Mouse (Mus musculus) left cerebral cortex, adult 8-10 months (tissue): ENCODE results near the gene Lpin2. TPM values are rescaled to one million over a fixed set of nuclear protein-coding genes. Genes with fewer than 3 reads are reported as not detected.

Experiments used
- DNase-seq, 2 experiments: peaks; one replicate each; pipeline ENCODE4 v3.0.0; 2022; ENCODE audit warnings: low spot score in 2 of 2
- total RNA-seq, 4 experiments: library from RNA; stranded (reverse); gene quantifications; 2 replicates each; pipeline ENCODE4 v1.2.4; 2022

The Lpin2 gene
- total RNA-seq, 4 experiments from 2014 or later: 72.6 to 86.2 (median 78.6) TPM

DNA sequence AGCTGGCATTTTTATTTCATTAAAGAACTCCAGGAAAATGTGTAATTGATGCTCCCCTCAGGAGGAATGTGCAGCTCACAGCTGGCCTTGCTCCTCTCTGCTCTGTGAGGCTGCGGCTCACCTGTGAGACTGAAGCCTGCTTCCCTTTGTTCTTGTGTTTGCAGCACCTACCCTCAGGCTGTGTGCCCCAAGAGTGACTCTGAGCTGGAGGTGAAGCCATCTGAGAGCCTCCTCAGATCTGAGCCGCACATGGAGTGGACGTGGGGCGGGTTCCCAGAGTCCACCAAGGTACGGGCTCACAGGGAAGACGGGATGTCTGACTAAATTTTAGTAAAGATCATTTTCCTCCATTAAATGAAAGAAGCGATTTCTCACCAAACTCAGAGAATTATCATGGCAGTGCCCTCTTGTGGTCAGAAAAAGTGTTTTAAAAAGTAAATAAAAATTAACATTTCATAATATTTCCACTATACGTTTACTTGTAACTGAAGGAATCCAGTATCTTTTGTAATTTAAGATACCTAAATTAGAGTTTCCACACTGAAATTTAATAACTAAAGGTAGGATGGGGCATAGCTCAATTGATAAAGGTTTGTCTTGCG, 47.8 kb downstream of the Lpin2 start:
- no peak for DNase-seq

DNA sequence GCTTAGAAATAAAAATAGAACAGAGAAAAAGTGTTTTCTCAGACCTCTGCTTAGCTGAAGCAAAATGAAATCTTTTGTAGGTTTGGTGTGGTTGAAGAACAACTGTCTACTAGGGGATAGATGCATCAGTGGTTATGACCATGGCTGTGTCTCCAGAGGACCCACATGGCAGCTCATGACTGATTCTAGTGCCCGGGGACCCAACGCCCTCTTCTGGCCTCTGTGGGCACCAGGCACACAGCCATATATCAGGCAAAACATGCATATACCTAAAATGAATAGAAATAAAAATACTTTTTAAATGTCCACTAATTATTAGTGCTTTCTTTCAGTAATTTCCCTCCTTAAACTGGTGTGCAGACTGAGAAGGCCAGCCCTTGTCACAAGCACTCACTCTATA, 49.6 kb downstream of the Lpin2 start:
- no peak for DNase-seq

DNA sequence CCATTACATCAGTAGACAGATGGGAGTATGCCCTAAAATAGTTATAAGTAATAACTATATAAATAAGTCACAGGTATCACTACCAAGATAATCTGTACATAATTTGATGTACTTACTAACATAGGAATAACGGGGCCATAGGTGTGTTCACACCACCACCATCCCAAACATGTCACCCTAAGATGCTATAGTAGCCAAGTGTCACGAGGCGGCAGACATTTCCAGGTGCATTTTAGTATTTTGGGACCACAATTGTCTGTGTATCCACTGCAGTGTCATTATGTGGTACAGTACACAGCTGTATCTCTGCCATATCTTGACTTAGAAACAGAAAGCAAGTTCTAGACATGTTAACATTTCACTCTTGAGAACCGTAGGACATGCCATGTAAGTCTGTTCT, 50.9 kb downstream of the Lpin2 start:
- DNase-seq: no peak

DNA sequence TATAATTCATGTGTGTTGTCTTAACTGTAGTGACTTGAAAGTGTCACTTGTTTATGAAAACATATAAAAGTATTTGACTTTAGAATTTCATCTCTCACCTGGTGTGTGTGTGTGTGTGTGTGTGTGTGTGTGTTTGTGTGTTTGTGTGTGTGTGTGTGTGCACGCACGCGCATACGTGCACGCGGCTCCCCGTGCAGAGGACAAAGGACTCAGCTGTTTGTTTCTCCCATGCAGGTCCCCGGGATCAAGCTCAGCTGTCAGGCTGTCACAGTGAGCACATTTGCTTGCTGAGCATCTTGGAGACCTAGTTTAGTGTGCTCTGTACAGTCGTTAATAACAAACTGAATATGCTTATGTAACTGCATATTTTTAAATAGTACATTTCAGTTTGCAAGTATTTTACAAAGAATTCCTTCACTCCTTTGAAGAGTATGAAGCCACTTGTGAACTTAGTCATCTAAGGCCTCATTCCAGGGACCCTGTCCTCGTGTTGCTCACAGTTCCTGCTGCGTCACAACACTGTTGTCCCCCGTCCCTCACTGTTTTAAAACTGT, 51.8 kb downstream of the Lpin2 start:
- DNase-seq: no peak

DNA sequence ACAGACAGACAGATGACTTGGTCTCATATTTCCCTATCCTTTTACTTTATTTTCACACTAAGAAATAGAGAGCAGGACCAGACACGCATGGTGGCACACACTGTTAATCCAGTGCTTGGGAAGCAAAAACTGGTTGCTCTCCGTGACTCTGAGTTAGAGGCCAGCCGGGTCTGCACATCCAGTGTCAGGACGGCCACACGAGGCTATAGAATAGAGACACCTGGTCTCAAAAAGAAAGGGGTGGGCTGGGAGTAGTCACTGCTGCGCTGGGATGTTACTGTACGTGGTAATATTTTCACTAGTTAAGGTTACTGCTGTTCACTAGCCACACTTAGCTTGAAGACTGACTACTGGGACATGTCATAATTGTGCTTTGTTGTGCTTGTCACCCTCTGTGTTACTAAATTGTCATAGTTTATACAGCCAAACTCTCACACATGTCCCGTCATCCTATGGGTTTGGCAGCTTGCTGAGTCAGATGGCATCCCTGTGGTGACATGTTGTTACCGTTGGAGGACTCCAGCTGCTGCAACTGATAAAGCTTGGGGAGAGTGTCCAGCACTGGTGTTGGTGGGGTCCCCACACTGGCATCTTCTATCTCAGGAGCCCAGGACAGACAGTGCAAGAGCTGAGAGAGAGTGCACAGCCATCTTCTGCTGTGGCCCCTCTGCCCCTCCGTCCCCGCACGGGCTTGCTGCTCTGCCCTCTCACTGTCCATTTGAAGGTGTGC, 53.0 kb downstream of the Lpin2 start:
- no peak for DNase-seq

DNA sequence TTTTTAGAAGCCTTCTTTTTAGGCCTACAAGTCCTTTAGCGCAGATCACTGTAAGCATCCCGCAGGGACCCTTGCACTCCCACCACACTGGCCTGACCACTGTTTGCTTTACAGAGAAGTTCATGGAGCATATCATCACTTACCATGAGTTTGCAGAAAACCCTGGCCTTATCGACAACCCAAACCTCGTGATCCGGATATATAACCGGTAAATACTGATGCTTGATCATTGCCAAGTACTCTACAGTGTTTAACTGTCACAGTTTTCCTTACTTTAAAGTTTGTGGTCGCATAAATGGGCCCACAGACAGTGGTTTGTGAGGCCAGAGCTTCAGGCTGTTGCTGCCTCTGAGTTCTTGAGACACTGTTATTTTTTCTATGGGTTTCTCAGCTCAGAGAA, 56.1 kb downstream of the Lpin2 start:
- no peak for DNase-seq

DNA sequence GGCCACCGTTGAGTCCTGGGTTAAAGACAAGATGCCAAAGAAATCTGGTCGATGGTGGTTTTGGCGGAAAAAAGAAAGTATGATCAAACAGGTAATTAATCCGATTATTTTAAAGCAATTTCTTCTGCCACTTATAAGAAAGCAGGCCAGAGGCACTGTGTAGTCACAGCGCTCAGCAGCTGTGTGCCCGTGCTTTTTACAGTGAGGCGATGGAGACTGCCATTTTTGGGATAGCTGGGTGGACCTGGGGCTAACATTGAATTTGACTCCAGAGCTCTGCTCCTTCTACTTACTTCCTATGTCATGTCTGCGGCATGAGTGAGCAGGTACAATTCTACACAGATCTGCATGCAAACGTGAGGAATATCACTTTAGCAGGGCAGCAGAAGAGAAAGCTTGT, 58.5 kb downstream of the Lpin2 start:
- DNase-seq: no peak

DNA sequence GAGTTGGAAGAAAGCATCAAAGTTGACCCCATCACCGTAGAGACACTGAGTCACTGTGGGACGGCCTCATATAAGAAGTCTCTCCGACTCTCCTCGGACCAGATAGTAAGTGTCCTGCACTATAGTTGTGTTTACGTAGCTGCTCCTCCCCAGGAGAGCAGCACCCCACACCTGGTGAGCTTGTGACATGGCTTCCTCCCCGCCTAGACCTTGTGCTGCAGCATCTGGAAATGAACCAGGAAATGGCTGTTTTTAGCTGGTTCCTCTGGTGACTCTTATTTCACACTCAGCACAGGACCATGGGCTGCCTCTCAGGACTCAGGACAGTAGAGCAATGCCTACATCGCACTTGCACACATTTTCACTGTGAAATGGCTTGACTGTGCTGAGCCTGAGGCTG, 60.3 kb downstream of the Lpin2 start:
- DNase-seq: no peak

DNA sequence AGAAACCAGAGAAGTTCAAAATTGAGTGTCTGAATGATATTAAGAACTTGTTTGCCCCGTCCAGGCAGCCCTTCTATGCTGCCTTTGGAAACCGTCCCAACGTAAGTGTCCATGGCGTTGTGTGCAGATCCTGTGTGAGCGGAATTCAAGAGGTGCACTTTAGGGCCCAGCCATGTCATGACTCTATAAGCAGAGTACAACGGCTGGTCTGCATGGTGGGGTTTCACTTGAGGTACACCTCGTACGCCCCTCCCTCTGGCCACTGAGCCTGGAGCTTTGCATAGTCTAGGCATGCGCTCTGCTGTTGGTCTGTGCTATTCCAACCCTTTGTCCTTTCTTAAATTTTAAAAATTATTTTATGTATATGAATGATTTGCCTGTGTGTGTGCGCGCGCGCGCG, 62.8 kb downstream of the Lpin2 start:
- DNase-seq: no peak

DNA sequence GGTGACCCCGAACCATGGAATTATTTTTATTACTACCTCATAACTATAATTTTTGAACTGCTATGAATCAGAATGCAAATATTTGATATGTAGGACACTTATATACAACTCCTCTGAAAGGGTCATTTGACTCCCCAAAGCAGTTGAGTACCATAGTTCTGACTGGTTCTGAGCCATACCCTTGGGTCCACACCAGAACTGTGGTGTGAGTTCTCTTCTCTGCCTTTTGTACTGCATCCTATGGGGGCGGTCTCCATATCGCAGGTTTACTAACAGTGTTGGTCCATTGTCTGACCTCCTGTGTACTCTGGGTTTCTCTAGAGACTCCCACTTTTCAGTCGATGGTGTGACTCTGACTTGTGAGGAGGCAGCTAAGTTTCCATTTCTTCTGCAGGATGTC, 63.7 kb downstream of the Lpin2 start:
- no peak for DNase-seq

DNA sequence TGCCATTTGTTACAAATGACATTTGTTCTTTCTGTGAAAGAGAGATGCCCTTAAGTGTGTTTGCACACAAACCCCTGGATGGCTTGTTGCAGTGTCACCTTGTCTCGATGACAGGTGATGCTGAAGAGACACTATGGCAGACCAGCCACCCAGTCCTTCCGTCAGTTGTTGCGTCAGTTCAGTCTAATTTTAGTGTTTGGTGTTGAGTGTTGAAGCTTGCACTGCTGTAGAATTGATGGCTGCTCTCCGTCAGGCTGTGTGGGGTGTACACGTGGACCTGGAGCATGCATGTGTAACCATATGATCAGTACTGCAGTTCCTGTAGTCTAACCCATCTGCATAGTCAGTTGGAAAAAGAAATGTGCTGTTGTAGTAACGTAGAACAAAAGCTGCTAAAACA, 66.6 kb downstream of the Lpin2 start:
- DNase-seq: peak in 1 of 2 experiments; percentile 45

DNA sequence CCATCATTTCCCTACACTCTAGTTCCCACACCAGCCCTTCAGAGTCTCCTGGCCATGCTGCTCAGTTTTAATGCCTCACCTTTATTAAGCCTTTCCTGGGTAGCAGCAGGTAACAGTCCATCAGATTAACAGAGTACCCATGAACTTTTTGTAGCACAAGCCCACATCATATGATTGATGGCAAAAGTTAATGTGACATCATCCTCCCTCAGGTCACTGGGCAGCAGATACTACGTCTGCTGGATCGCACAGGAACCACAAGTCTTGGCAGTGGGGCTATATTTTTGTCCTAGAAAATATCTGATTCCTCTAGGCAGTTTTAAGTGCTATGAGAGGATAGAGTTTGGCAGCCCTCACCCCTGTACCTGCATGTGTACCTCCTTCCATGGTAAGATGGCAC, 67.7 kb downstream of the Lpin2 start:
- DNase-seq: no peak

DNA sequence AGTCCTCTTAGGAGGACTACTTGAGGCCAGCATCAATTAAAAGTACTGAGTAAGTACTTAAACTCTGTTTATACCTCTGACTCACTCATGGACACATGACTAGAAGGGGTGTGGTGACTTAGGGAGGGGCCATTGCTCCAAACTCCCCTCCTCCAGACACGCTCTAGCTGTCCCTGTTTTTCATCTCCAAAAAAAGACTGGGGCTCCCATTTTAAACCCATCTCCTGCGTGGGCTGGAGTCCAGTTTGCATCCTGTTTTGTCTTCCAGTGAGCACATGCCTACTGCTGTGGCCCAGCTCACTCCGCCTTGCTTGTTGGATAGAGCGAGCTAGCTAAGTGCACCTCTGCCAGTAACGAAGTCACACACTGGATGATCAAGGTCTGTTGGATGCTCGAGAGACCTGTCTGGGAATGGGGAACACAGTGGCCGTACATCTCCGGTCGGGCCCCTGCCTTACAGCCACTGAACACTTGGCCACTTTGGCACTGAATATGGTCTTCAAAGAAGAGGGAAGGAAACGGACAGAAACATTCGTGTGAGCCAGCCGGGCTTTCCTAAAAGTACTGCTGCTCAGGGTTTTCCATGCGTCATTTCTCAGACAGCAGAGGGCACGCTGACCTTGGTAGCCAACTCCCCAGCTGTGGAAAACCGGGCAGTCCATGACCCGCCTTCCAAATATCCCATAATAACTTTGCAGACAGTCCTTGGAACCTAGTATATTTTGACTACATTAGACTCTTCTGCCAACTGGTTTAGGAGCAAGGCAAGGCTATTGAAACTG, 68.7 kb downstream of the Lpin2 start:
- DNase-seq: peak in 1 of 2 experiments; percentile 59

DNA sequence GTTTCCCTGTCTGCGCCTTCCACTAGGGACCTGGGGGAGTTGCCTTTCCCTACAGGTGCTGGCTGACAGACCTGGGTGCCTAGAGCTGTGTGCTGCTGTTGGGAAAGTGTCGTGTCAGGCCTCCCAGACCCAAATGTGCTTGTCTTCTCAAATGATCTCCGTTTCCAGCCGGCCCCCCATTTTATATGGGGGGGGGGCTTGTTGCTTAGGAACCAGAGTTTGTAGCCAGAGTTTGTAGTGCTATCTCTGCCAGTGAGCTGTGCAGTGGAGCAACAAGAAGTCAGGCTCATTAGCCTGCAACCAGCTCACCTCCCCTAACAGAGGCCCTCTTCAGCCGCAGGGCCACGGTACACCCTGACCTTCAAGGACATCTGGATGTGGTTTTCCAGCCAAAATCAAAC, 69.2 kb downstream of the Lpin2 start:
- no peak for DNase-seq

DNA sequence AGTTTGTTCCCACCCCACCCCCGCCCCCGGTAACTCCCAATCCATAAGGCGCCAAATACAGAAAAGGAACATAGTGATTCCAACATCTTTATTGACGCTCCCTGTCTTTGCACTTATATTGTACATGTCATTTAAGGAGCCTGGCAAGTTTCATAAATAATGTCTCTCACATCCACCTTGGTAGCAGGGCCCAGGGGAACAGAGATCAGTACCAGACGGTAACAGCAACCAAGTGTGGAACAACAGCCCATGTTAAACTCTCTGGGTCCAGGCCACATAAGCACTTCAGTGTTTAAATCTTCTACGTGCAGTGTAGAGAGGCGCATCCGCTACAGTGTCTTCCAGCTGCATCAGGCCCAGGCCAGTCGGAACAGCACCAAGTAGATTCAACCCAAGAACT, 69.7 kb downstream of the Lpin2 start:
- DNase-seq: no peak

DNA sequence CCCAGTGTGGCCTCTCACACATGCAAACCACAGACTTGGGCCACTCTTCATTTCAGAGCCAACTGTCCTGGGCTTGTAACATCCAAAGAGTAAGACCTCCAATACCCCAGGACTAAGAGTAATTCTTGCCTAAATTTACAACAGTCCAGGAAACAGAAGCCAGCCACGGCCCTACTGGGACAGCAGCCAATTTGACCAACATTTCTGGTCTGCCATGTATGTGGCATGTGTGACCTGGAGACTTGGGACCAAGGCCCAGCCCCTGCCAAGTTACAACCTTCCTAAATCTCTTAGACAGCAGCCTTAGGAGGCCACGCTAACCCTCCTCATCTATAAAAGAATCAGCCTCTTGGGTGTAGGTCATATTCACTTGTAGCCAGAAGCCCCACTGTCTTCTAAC, 71.0 kb downstream of the Lpin2 start:
- no peak for DNase-seq

DNA sequence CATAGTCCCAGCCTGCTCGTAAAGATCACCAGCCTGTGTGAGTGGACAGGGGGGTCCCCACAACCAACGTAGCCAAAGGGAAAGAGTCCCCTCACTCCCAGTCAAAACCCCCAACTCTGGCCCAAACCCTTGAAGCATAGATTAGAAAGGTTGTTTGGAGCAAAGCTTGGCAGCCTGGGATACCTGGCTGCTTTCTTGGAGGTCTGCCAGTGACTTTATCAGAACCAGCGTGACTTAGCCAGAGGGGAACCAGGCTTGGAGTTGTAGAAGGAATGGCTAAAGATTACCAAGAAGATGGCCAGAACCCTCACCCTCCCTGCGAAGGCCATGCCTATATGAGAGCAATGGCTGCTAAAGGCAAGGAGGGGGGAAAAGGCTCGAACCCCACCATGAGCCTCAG, 71.7 kb downstream of the Lpin2 start:
- no peak for DNase-seq

DNA sequence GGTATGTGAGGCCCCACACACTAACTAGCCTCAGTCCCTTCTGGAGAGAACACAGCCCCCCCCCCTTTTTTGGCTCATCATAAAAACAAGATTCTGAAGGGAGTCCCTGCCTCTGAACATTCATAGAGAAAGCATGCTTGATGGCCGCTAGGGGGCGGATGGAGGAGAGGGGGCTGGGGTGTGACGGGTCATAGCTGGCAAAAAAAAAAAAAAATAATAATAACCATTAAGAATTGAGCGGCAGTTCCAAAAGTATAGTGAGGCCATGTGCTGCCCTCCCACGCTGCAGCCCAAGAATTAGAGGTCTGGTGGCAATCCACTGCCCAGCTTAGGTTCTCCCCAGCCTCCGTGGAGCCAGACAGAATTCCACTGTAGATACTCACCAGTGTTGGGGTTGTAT, 72.4 kb downstream of the Lpin2 start:
- no peak for DNase-seq

DNA sequence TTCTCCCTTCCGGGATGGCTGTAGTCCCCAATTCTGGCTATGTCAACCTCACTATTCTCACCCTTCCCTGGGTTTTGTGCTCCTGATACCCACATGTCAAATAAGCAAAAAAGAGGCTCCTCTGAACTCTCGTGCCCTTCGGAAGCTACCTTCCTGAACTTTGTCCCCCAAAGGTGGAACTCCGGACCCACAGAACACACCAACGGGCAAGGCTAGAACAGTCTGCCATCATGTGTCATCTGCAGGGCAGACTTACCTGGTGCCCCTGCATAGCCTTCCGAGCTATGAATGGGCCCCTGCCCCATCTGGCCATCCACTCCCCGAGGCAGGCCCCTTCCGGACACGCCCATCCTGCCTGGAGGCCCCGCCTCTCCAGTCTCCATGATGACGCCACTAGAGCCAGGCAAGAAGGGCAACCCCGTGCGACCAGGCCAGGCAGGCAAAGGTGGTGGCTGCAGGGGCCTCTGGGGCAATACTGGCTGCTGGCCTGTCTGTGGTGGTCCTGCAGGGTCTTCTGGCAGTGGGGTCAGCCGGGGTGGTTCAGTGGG, 73.8 kb downstream of the Lpin2 start:
- DNase-seq: no peak

DNA sequence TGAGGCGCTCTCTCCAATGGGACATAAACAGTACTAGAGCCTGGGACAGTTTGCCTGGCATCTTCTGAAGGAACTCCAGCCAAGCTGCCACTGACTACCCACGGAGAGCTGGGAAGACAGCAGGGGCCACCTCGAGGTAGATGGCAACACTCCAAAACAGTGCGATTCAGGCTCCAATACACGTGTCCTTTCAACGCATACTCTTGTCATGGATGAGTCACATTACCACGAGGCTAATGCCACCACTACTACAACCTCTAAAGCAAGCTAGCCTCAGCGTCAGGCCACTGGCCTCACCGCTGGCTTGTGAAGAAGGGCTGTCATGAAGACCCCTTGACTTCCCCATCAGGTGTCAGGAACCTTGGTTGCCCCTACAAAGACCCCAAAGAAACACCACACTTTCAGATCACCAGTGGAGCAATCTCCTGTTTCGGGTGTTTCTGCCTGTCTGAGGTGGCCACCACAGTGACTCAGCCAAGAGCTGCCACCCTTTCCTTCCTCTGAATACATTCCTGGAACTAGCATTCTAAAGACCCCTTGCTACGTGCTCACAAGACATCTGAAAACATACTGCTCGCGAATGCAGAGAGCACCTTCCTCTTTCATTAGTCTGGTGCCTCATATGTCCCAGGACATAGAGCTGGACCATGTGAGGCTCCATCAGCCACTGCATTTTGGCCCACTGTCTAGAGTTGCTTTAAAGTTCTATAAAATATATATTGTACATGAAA, 74.6 kb downstream of the Lpin2 start:
- DNase-seq: no peak

DNA sequence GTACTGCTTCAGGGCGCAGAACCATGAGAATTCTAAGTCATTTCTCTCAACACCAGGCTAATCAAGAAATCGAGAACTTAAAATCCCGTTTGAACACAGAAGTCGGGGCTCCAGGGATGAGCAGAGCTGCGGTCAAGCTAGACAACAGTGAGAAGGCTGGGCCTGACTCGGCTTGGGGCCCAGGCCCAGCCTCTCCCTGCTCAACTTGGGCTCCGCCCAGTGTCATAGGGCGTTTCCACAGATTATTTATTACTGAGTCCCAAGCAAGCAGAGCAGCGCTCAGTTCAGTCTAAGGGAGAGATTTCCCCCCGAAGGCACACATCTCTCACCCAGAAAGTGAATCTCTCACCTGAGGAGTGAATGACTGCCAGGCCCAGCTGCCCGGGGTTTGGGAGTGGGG, 77.4 kb downstream of the Lpin2 start:
- no peak for DNase-seq
